Mouse (Mus musculus): ENCODE data around the gene Pla1a. TPM values are rescaled to one million over a fixed set of nuclear protein-coding genes. Genes with fewer than 3 reads are reported as not detected.

The Pla1a gene
- polyA plus RNA-seq, 1 experiment from 2014 or later, result not detected

GRCm38 (mm10) chr16:38433514-38433913, 569 bp upstream of the Pla1a start:
- H3K36me3 ChIP-seq (ENCODE audit: inconsistent target), result no peaks in the 10 kb centered on the region
- no peaks in the 10 kb centered on the region for H3K79me2 ChIP-seq (ENCODE audit: inconsistent target)
- WGBS (ENCODE audit: missing documents), result 92% methylated on average over 8 of the region's 8 CpGs
- no peak overlapping the region for H3K4me3 ChIP-seq (ENCODE audit: inconsistent target)
- H3K27ac ChIP-seq, result no peak overlapping the region

- no peak overlapping the region for H3K27ac ChIP-seq
- no peaks in the 10 kb centered on the region for H3K36me3 ChIP-seq (ENCODE audit: inconsistent target)
- no peaks in the 10 kb centered on the region for H3K79me2 ChIP-seq (ENCODE audit: inconsistent target)
- no peak overlapping the region for H3K4me3 ChIP-seq (ENCODE audit: inconsistent target)
- whole genome bisulfite sequencing (ENCODE audit: missing documents), result 80% methylated on average over 13 of the region's 13 CpGs
These were observed 1.3 kb downstream of the Pla1a start for GRCm38 (mm10) chr16:38431446-38432185.

GRCm38 (mm10) chr16:38425799-38426198, 7.1 kb downstream of the Pla1a start:
- H3K79me2 ChIP-seq (ENCODE audit: inconsistent target), result no peaks in the 10 kb centered on the region
- no peaks in the 10 kb centered on the region for H3K36me3 ChIP-seq (ENCODE audit: inconsistent target)
- H3K27ac ChIP-seq, result no peak overlapping the region
- WGBS (ENCODE audit: missing documents), result 70% methylated on average over 1 of the region's 1 CpGs
- H3K4me3 ChIP-seq (ENCODE audit: inconsistent target), result no peak overlapping the region

- 97% methylated on average over 2 of the region's 2 CpGs for WGBS (ENCODE audit: missing documents)
These were observed 7.6 kb downstream of the Pla1a start for GRCm38 (mm10) chr16:38425374-38425773.

GRCm38 (mm10) chr16:38414953-38415352, 18.0 kb downstream of the Pla1a start:
- Histone ChIP-seq H3K27ac (no peak overlapping the region), H3K36me3 (ENCODE audit: inconsistent target) (no peaks in the 10 kb centered on the region), H3K79me2 (ENCODE audit: inconsistent target) (no peaks in the 10 kb centered on the region), H3K4me3 (ENCODE audit: inconsistent target) (no peak overlapping the region)
- 79% methylated on average over 5 of the region's 7 CpGs for WGBS (ENCODE audit: missing documents)

More at GRCm38 (mm10) chr16:38425374-38425773, 7.6 kb downstream of the Pla1a start:
- H3K36me3 ChIP-seq (ENCODE audit: inconsistent target), result no peaks in the 10 kb centered on the region
- H3K4me3 ChIP-seq (ENCODE audit: inconsistent target), result no peak overlapping the region
- H3K79me2 ChIP-seq (ENCODE audit: inconsistent target), result no peaks in the 10 kb centered on the region
- no peak overlapping the region for H3K27ac ChIP-seq

GRCm38 (mm10) chr16:38408416-38408815, 24.5 kb downstream of the Pla1a start:
- H3K4me3 ChIP-seq (ENCODE audit: inconsistent target), result no peak overlapping the region
- no peaks in the 10 kb centered on the region for H3K79me2 ChIP-seq (ENCODE audit: inconsistent target)
- 100% methylated on average over 2 of the region's 8 CpGs for WGBS (ENCODE audit: missing documents)
- no peaks in the 10 kb centered on the region for H3K36me3 ChIP-seq (ENCODE audit: inconsistent target)
- no peak overlapping the region for H3K27ac ChIP-seq

GRCm38 (mm10) chr16:38407584-38407983, 25.4 kb downstream of the Pla1a start:
- 75% methylated on average over 5 of the region's 5 CpGs for WGBS (ENCODE audit: missing documents)
- Histone ChIP-seq H3K4me3 (ENCODE audit: inconsistent target) (no peak overlapping the region), H3K27ac (no peak overlapping the region), H3K36me3 (ENCODE audit: inconsistent target) (no peaks in the 10 kb centered on the region), H3K79me2 (ENCODE audit: inconsistent target) (no peaks in the 10 kb centered on the region)

GRCm38 (mm10) chr16:38406708-38407107, 26.2 kb downstream of the Pla1a start:
- H3K79me2 ChIP-seq (ENCODE audit: inconsistent target), result no peaks in the 10 kb centered on the region
- H3K4me3 ChIP-seq (ENCODE audit: inconsistent target), result no peak overlapping the region
- H3K27ac ChIP-seq, result no peak overlapping the region
- WGBS (ENCODE audit: missing documents), result 76% methylated on average over 6 of the region's 6 CpGs
- no peaks in the 10 kb centered on the region for H3K36me3 ChIP-seq (ENCODE audit: inconsistent target)

- Histone ChIP-seq H3K27ac (no peak overlapping the region), H3K79me2 (ENCODE audit: inconsistent target) (no peaks in the 10 kb centered on the region), H3K4me3 (ENCODE audit: inconsistent target) (no peak overlapping the region), H3K36me3 (ENCODE audit: inconsistent target) (no peaks in the 10 kb centered on the region)
- WGBS (ENCODE audit: missing documents), result 89% methylated on average over 5 of the region's 5 CpGs
These were observed 26.7 kb downstream of the Pla1a start for GRCm38 (mm10) chr16:38406293-38406692.

GRCm38 (mm10) chr16:38403639-38404038, 29.3 kb downstream of the Pla1a start:
- no peak overlapping the region for H3K27ac ChIP-seq
- no peaks in the 10 kb centered on the region for H3K79me2 ChIP-seq (ENCODE audit: inconsistent target)
- no peak overlapping the region for H3K4me3 ChIP-seq (ENCODE audit: inconsistent target)
- 4% methylated on average over 7 of the region's 7 CpGs for WGBS (ENCODE audit: missing documents)
- no peaks in the 10 kb centered on the region for H3K36me3 ChIP-seq (ENCODE audit: inconsistent target)

GRCm38 (mm10) chr16:38401468-38401867, 31.5 kb downstream of the Pla1a start:
- Histone ChIP-seq H3K36me3 (ENCODE audit: inconsistent target) (no peaks in the 10 kb centered on the region), H3K27ac (no peak overlapping the region), H3K4me3 (ENCODE audit: inconsistent target) (no peak overlapping the region), H3K79me2 (ENCODE audit: inconsistent target) (no peaks in the 10 kb centered on the region)
- 90% methylated on average over 6 of the region's 6 CpGs for WGBS (ENCODE audit: missing documents)

GRCm38 (mm10) chr16:38400311-38400960, 32.5 kb downstream of the Pla1a start:
- H3K79me2 ChIP-seq (ENCODE audit: inconsistent target), result no peaks in the 10 kb centered on the region
- no peaks in the 10 kb centered on the region for H3K36me3 ChIP-seq (ENCODE audit: inconsistent target)
- 91% methylated on average over 9 of the region's 9 CpGs for WGBS (ENCODE audit: missing documents)
- no peak overlapping the region for H3K27ac ChIP-seq
- no peak overlapping the region for H3K4me3 ChIP-seq (ENCODE audit: inconsistent target)

- Histone ChIP-seq H3K36me3 (ENCODE audit: inconsistent target) (no peaks in the 10 kb centered on the region), H3K4me3 (ENCODE audit: inconsistent target) (no peak overlapping the region), H3K27ac (no peak overlapping the region), H3K79me2 (ENCODE audit: inconsistent target) (no peaks in the 10 kb centered on the region)
- WGBS (ENCODE audit: missing documents), result 32% methylated on average over 17 of the region's 17 CpGs
These were observed 33.3 kb downstream of the Pla1a start for GRCm38 (mm10) chr16:38399531-38400231.

- no peak overlapping the region for H3K4me3 ChIP-seq (ENCODE audit: inconsistent target)
- H3K79me2 ChIP-seq (ENCODE audit: inconsistent target), result no peaks in the 10 kb centered on the region
- no peak overlapping the region for H3K27ac ChIP-seq
- H3K36me3 ChIP-seq (ENCODE audit: inconsistent target), result no peaks in the 10 kb centered on the region
- WGBS (ENCODE audit: missing documents), result 41% methylated on average over 3 of the region's 3 CpGs
These were observed 33.9 kb downstream of the Pla1a start for GRCm38 (mm10) chr16:38399076-38399475.

GRCm38 (mm10) chr16:38398266-38398665, 34.7 kb downstream of the Pla1a start:
- WGBS (ENCODE audit: missing documents), result 89% methylated on average over 6 of the region's 6 CpGs
- H3K27ac ChIP-seq, result no peak overlapping the region

More at GRCm38 (mm10) chr16:38398266-38398665, 34.7 kb downstream of the Pla1a start:
- no peak overlapping the region for H3K4me3 ChIP-seq (ENCODE audit: inconsistent target)
- no peaks in the 10 kb centered on the region for H3K36me3 ChIP-seq (ENCODE audit: inconsistent target)
- H3K79me2 ChIP-seq (ENCODE audit: inconsistent target), result no peaks in the 10 kb centered on the region
